Mouse (Mus musculus): ENCODE data around the gene Vstm5.

Vstm5 gene

DNA sequence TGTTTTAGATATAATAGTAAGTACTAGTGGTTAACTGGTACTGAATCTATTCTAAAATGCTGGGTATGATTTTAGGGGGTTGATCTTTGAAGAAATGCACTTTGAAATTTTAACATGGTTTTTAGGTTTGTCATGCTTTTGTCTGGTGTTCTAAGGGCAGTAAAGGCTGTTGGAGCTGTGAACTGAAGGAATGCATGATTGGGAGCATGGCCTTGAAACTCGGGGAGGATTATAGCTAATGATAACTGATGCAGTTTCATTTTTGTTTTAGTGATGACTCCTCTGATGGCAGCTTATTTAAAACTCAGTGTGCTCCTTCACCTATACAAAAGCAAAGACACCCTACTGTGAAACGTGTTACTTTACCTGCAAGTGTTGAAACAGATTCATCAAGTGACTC lies 69.4 kb downstream of the Vstm5 start:
- no peak for DNase-seq (ENCODE audit: low read depth, low spot score)
